Mouse (Mus musculus): ENCODE results near the gene Stpg3.
"Not testable (repeated sequence)": the region's sequence is repeated elsewhere in the genome, so short reads cannot be mapped to it uniquely, and the experiment has no call there.

The Stpg3 gene

DNA sequence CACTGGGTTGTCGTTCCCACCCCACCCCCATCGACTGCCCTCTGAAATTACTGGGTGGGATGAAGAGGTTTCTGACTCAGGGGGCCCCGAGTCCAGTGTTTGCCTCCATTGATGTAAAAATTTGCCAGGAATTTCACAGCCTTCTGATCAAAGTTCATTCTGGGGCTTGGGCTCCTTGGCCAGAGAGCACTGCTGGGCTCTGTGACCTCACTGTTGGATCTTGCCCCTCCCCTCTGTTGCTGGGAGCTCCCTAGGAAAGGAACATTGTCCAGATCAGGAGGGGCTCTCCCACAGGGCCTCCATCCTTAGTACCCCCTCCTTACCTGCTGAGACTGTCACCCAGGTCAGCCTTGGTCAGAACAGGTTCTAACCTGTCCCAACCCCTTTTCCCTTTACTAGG, at the start of gene Stpg3:
TSS of gene Stpg3 (minus strand) at position 194 of the 400 bp plus-strand sequence.
- DNase-seq (ENCODE audit: low read depth, low spot score): no peak

DNA sequence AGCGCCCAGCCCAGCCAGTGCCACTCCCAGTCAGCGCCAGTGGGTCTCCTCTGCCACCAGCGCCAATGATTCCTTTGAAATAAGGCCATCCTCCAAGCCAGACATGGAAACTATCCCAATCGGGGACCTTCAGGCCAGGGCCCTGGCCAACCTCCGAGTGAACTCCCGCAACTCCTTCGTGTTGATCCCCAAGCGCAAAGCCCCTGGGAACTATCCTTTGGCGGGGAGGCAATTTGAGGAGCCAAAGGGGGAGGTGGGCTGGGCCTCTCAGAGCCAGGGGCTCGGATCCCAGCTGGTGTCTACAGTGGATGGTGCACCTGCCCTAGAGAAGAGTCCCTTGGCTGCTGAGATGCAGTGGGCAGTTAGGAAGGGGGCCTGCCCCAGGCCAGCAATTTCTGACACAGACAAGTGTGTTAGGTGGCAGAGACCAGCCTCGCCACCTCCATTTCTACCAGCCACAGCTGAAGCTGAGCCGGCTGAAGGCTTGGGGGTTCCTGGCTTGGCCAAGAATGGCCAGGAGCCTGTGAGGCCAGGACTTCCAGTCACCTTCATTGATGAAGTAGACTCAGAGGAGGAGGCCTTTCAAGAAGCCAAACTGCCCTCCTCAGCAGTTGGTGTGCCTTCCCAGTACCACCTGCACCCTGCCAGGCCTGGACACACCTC, 49.3 kb upstream of the Stpg3 start:
- DNase-seq (ENCODE audit: low read depth, low spot score): no peak

DNA sequence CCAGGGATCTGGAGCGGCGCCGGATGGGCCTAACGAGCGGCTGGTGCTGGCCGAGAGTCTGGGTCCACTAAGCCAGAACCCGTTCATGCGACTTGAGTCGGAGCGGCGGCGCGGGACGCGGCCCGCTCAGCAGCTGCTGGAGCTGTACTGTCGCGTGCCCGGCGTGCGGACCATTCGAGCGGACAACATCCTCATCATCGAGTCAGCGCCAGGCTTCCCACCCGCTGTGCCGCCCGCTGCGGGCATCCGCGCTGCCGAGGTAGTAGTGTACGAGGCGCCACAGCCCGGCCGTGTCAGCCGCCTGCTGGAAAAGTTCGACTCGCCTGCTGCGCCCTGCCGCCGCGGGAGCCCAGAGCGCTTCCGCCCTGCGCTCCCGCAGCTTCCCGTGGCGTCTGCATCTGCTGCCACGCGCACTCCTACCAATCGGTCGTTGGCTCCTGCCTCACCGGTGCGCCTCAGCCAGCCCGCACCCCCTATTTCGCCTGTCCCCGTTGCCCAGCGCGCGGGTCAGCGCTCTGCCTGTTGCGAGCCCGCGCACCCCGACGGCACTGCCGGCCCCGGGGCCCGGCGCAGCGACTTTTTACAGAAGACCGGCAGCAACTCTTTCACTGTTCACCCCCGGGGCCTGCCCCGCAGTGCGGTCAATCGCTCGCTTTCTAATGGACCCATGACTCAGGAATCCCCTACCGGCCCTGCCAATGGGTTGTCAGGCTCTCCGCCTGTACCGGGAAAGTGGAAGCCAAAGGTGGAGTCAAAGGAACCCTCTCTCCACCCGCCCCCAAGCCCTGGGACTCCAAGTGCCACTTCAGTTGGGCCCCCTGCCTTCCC, 48.6 kb upstream of the Stpg3 start:
- peak; percentile 79 for DNase-seq (ENCODE audit: low read depth, low spot score)

DNA sequence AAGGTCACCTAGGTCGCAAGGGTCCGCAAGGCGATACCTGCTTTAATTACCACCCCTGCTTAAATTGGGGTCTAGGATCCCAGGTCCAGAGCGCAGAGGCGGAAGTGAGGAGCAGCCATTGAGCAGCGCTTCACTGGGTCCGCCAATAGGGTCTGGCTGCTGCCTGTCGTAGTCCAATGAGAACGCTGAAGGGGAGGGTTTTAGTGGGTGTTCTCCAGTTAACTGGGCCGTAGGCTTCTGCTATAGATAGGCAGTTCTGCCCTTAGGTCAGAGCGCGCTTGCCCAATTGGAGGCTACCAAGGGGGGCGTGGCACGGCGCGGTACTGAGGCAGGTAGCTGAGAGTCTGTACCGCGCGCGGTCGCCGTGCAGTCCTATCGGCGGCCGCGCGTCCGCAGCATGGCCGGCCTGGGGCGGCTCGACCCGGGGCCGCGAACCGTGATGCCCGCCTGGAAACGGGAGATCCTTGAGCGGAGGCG, 47.9 kb upstream of the Stpg3 start, which contains the start of gene Tprn:
TSS of gene Tprn (plus strand) at position 328 of the 477 bp plus-strand sequence.
- peak; percentile 98 for DNase-seq (ENCODE audit: low read depth, low spot score)

DNA sequence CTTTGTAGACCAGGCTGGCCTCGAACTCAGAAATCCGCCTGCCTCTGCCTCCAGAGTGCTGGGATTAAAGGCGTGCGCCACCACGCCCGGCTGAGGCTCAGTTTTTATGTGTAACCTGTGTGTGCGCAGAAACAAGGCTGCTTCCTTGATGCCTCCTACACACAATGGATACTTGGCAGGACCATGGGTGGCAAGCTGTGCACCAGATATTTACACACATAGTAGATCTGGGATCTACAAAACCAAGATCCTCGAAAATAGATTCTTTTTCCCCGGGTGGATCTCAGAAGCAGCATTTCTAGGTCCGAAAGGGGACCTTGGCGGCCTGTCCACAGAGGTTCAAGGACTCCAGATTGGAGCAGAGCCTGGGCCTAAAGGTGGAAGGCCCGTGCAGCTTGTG, 47.4 kb upstream of the Stpg3 start:
- no peak for DNase-seq (ENCODE audit: low read depth, low spot score)

DNA sequence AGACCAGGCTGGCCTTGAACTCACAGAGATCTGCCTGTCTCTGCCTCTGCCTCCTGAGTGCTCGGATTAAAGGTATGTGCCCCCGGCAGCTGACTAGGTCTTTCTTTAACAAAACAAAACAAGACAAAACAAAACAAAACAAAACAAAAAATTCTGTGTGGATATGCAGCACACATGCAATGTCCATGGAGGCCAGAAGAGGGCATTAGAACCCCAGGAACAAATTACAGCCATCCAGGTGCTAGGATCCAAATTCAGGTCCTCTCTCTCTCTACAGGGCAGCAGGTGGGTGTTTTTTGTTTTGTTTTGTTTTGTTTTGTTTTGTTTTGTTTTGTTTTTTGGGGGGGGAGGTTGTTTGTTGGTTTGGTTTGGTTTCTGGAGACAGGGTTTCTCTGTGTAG, 44.5 kb upstream of the Stpg3 start:
- peak; percentile 52 for DNase-seq (ENCODE audit: low read depth, low spot score)

DNA sequence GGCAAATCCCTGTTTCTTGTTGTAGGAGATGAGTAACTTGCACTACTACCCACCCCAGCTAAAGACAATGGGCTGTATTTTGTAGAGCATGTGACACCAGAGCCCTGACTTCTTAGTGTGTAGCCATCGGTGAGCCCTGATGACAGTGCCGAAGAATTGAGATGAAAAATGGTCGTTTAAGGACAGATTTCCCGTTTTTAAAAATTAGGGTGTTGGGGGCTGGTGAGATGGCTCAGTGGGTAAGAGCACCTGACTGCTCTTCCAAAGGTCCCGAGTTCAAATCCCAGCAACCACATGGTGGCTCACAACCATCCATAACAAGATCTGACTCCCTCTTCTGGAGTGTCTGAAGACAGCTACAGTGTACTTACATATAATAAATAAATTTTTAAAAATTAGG, 42.8 kb upstream of the Stpg3 start:
- not testable (repeated sequence) for DNase-seq (ENCODE audit: low read depth, low spot score)

DNA sequence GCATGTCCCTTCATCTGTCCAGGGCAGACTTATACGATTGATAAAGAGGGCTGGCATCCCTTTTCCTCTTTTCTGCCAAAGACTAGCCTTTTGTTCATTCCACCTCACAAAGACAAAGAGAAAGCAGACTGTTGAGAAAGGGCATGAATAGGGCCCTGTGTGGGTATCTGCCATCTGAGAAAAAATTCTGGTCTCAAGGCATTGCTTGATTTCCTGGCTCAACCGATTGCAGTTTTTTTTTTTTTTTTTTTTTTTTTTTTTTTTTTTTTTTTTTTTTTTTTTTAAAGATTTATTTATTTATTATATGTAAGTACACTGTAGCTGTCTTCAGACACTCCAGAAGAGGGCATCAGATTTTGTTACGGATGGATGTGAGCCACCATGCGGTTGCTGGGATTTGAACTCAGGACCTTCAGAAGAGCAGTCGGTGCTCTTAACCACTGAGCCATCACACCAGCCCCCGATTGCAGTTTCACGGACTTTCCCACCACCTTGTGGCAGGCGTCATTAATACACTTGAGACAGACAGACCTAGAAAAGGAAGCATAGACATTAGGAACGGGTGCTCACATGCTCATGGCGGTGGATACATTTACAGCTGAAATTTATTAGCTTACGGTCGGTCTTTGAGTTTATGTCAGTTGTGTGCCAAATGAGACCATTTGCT, 42.1 kb upstream of the Stpg3 start:
- peak; percentile 87 for DNase-seq (ENCODE audit: low read depth, low spot score)

DNA sequence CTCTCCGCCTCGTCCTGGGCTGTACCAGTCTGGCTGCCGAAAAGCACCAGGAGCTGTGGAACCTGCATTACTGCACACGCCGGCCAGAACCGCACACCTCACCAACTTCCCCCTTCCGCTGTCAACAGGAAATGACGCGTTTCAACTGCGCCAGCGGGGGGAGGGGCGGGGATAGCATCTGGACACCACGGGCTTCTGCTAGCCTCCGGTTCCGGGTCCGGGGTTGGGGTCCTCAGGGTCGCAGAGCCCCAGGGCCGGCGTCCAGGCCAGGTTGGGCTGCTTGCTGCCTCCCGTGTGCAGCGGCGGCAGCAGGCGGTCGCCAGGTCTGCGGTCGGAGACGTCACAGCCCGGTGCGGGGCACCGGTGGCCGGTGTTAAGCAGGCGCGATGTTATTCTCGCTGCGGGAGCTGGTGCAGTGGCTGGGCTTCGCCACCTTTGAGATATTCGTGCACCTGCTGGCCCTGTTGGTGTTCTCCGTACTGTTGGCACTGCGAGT, 40.9 kb upstream of the Stpg3 start, which contains the start of gene Tmem203:
TSS of gene Tmem203 (plus strand) at position 156 of the 496 bp plus-strand sequence.
- DNase-seq (ENCODE audit: low read depth, low spot score): peak; percentile 94

DNA sequence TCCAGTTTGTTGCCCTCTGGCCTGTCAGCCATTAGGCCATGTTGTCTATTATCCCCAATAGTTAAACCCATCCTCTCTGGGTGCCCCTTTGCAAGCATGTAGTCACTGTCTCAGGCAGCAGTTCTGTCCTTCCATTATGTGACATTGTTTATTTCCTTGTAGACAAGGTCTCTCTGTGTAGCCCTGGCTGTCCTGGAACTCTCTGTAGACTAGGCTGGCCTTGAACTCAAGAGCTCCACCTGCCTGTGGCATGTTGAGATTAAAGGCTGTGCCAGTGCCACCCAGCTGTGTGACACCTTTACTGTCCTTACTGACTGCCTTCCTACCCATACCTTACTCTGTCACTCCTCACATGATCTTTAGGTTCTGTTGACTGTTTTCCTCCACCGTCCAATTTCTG, 37.9 kb upstream of the Stpg3 start:
- peak; percentile 58 for DNase-seq (ENCODE audit: low read depth, low spot score)

DNA sequence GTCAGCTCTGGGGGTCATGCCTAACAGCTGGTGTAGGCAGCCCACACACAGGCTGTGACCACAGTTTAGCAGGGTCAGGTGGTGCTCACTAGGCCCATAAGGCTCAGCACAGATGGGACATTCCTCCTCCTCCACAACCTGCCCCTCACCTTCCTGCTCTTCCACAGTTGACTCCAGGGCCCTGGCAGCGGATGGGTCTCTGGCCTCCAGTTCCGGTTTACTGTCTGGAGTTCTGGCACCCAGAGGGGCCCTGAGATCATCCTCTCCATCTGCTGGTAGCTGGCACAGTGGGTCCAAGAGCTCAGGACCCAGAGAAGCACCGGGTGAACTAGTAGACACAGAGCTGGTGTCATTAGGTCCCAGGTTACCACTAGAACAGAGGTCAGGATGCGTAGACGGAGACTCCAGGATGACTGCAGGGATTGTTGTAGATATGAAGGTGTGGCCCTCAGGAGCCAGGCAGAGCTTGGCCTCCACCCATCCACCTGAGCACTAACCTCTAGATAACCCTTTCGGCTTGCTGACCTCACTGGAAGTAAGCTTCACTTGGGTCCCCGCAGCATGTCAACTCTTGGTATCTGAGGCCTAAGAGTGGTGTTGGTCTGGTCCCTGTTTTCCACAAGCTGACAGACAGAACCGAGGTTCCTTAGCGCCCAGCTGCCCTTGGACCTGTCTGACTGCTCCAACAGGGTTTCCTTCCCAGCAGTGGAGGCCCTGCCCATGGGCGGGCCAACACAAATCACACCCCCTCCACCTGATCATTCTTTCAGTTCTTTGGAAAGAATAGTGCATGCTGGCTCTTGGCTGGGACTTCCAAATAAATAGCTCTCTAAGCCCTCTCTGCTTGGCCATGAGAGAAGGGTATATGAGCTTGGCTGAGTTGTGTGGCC, 32.0 kb upstream of the Stpg3 start, which contains the start of gene AL732309.1:
TSS of gene AL732309.1 (minus strand) at position 681 of the 890 bp plus-strand sequence.
- DNase-seq (ENCODE audit: low read depth, low spot score): no peak

DNA sequence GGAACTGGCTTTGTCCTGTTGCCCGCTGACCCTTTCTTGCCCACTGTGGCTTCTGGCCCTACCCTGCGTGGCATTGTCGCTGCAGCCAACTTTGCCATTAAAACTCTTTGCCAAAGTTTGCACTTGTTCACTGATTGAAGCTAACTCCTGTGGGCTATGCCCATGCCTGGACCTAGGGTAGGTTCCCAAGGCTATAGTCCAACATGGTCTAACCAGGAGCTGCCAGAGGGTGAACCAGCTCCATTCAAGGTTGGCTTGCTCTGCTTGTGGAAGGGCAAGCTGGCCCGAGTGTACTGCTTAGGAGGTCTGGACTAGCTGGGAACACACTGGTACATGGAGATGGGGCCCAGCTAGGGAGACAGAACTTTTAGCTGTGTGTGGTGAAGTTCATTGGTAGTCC, 29.7 kb upstream of the Stpg3 start:
- DNase-seq (ENCODE audit: low read depth, low spot score): no peak

DNA sequence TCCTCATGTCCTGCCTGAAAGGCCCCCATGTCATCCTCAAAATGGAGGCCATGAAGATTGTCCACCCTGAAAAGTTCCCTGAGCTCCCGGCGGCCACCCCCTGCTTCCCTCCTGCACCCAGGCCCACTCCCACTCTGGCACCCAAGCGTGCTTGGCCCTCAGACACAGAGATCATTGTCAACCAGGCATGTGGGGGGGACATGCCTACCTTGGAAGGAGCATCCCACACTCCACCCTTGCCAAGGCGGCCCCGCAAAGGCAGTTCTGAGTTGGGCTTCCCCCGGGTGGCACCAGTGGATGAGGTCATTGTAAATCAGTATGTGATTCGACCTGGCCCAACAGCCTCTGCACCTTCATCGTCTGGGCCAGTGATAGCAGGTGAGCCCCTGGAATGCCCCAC, 28.9 kb upstream of the Stpg3 start:
- no peak for DNase-seq (ENCODE audit: low read depth, low spot score)

DNA sequence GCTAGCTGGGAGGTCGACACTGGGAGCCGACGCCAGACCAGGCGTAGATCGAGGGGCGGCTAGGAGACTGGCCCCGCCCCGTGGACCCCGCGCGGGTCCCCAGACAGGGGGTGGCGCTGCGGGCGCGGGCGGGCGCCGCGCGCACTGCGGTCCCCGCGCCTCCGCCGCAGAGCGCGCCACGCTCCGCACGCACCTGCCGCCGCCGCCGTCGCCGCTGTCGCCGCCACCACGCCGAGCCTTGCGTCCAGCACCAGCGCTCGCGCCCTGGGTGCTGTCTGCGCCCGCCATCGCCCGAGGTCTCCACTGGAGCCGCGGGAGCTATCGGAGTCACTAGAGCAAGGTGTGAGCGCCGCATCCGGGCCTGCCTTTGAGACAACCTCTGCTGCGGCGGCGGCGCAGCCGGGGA, 27.7 kb upstream of the Stpg3 start, which contains the start of the genes Rnf208 and Cysrt1:
TSS of gene Rnf208 (plus strand) at position 155 of the 406 bp plus-strand sequence.
TSS of gene Cysrt1 (minus strand) at position 352 of the 406 bp plus-strand sequence.
- DNase-seq (ENCODE audit: low read depth, low spot score): peak; percentile 8

DNA sequence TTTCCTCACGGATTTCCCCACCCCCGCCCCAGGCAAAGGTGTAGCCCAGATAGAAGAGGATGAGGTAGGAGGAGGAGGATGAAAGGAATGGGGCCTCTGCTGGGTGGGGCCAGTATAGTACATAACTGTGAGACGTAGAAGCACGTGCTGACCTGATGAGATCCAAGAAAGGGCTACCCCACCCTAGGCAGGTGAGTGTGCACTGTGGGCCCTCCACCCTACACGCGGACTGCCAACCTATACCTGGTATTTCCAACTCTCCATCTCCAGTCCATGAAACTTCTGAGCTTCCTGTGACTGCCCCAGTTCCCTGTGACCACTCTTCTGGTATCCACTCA, 27.0 kb upstream of the Stpg3 start:
- DNase-seq (ENCODE audit: low read depth, low spot score): no peak

DNA sequence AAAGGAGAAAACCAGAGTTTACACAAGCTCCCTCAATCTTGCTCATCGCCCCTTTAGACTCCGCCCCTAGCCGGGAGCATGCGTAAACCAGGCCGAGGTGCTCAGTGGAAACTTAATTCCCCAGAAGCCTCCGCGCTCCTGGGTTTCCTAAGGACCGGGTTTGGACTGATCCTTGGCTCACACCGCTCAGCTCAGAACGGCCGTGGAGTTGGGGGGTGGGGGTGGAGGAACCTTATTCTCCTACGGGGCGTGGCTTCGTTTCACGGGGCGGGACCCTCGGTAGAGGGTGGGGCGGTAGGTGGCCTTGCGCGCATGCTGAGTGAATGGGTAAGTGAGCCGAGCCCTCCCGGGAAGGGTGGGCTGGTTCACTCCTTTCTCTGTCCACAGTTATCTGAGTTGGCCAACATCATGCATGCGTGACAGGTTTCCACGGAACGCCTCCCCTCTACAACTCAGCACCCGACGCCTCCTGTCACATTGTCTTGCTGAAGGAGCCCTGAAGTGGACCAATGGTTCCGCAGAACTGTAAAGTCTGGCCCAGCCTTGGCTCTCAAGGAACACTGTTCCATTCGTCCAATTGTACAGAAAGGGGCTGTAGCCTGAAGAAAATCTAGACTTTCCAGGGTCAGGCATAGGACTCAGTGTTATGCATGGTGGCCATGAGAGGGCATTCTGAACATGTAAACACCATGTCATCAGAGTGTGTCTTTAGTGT, 26.4 kb upstream of the Stpg3 start:
- DNase-seq (ENCODE audit: low read depth, low spot score): peak; percentile 84

DNA sequence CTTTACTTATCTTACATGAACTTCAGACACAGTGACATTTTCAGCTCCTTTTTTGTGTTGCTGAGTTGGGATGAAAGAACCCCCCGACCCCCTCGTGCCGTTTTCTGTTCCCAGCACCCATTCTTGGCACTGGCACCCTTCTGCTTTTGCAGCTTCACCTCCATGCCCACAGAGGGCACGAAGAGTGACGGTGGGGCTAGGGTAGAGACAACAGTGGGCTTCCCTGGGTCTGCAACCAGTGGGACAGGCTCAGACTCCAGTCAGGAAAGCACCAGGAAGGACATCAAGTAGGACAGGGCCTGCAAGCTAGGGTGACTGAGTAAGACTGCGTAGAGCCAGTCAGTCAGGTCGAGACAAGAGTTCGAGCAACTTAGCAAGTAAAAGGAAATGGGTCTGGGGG, 25.9 kb upstream of the Stpg3 start:
- DNase-seq (ENCODE audit: low read depth, low spot score): no peak

DNA sequence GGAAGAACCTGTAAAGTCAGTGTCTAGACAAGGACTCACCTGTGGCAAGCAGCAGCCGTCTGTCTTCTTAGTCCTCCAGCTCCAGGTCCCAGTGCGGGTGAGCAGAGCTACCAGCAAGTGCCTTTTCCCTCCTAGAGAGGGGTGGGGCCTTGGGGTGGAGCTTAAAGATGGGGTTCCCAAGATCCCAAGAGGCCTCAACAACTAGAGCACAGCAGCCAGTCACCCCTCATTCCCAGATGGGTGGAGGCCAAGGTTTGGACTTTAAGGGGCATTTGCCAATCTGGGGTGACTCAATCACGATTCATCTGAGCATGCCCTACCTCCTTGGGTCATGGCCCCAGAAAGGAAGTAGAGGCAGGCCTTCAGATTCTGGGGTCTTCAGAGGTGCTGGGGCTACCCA, 25.3 kb upstream of the Stpg3 start:
- DNase-seq (ENCODE audit: low read depth, low spot score): no peak

DNA sequence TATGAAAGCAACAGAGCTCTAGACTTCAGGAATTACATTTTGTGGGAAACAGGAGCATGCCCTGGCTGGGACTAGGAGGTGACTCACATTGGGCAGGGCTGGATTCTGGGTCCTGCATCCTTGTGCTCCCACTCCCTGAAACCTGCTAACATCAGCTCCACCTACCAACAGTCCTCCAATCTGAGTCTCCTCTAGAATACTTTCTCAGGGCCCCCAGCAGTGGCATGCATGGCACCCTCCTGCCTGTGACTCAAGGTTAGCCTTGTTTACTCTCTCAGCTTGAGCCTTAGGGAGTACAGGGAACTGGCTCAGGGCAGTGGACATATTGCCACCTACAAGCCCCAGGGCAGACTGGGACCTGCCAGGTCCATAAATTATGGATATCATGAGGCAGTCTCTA, 23.7 kb upstream of the Stpg3 start:
- DNase-seq (ENCODE audit: low read depth, low spot score): no peak

DNA sequence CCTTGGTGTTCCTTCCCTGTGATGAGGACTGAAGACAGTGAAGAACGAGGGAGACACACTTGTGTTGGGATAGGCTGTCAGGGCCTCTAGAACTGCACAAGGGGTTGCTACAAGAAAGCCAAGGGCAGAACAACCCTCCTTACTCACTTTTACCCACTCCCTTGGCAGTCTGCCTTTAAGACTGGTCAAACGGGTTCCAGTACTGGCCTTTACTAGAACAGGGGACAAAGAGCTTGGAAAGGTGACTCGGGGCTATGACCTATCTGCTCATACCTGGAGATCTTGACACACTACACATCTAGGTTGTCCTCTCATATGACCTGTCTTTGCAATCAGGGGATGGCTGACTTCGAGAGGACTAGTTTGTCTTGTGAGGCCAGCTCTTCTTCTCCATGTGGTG, 23.1 kb upstream of the Stpg3 start:
- no peak for DNase-seq (ENCODE audit: low read depth, low spot score)

Measured in A20 (cell line).